Mouse (Mus musculus): ENCODE measurements at regions not wholly inside any gene's neighbourhood (a gene's known extent, or its start where the extent isn't known, plus 50 kb on each side); places are given as distances from the start of the nearest gene placed in this dataset.

GRCm38 (mm10) chr14:15698001-15698400 lies 259.2 kb upstream of the Lrrc3b start:
- H3K4me1 ChIP-seq (replicated peaks; ENCODE audit: low read depth, low read length): no peaks in the 10 kb centered on the region
- no peaks in the 10 kb centered on the region for H3K36me3 ChIP-seq (ENCODE audit: insufficient read depth, low read length)
- no peak for TF ChIP-seq POU5F1 (IDR thresholded peaks at IDR 0.05; ENCODE audit: borderline replicate concordance, low read length)
- no peak for TF ChIP-seq NANOG (IDR thresholded peaks at IDR 0.05; ENCODE audit: borderline replicate concordance, low read length)
- TF ChIP-seq CTCF (conservative IDR thresholded peaks at IDR 0.05; ENCODE audit: low read length): no peak
- H3K4me3 ChIP-seq (replicated peaks; ENCODE audit: low read length): no peak overlapping the region
- no peaks in the 10 kb centered on the region for H3K27me3 ChIP-seq (ENCODE audit: insufficient read depth, low read length)
- no peaks in the 10 kb centered on the region for H3K9me3 ChIP-seq (ENCODE audit: low read length)

- TF ChIP-seq NANOG (IDR thresholded peaks at IDR 0.05; ENCODE audit: borderline replicate concordance, low read length): no peak
- TF ChIP-seq CTCF (conservative IDR thresholded peaks at IDR 0.05; ENCODE audit: low read length): no peak
- no peak for TF ChIP-seq POU5F1 (IDR thresholded peaks at IDR 0.05; ENCODE audit: borderline replicate concordance, low read length)
- Histone ChIP-seq H3K9me3 (ENCODE audit: low read length) (no peaks in the 10 kb centered on the region), H3K36me3 (ENCODE audit: insufficient read depth, low read length) (no peaks in the 10 kb centered on the region), H3K4me3 (replicated peaks; ENCODE audit: low read length) (no peak overlapping the region), H3K4me1 (replicated peaks; ENCODE audit: low read depth, low read length) (no peaks in the 10 kb centered on the region), H3K27me3 (ENCODE audit: insufficient read depth, low read length) (no peaks in the 10 kb centered on the region)
Observed at GRCm38 (mm10) chr14:15698607-15699006, 259.8 kb upstream of the Lrrc3b start.

GRCm38 (mm10) chr14:15722135-15722534 lies 283.3 kb upstream of the Lrrc3b start:
- H3K9me3 ChIP-seq (ENCODE audit: low read length): peaks cover 13% of the 10 kb centered on the region
- no peak overlapping the region for H3K4me3 ChIP-seq (replicated peaks; ENCODE audit: low read length)
- H3K27me3 ChIP-seq (ENCODE audit: insufficient read depth, low read length): no peaks in the 10 kb centered on the region
- TF ChIP-seq POU5F1 (IDR thresholded peaks at IDR 0.05; ENCODE audit: borderline replicate concordance, low read length) (no peak), CTCF (conservative IDR thresholded peaks at IDR 0.05; ENCODE audit: low read length) (no peak), NANOG (IDR thresholded peaks at IDR 0.05; ENCODE audit: borderline replicate concordance, low read length) (no peak)
- no peaks in the 10 kb centered on the region for H3K36me3 ChIP-seq (ENCODE audit: insufficient read depth, low read length)
- no peaks in the 10 kb centered on the region for H3K4me1 ChIP-seq (replicated peaks; ENCODE audit: low read depth, low read length)

GRCm38 (mm10) chr14:15746629-15747238 lies 307.9 kb upstream of the Lrrc3b start:
- no peaks in the 10 kb centered on the region for H3K4me1 ChIP-seq (replicated peaks; ENCODE audit: low read depth, low read length)
- H3K9me3 ChIP-seq (ENCODE audit: low read length): no peaks in the 10 kb centered on the region
- TF ChIP-seq NANOG (IDR thresholded peaks at IDR 0.05; ENCODE audit: borderline replicate concordance, low read length): no peak
- TF ChIP-seq POU5F1 (IDR thresholded peaks at IDR 0.05; ENCODE audit: borderline replicate concordance, low read length): no peak
- no peak for TF ChIP-seq CTCF (conservative IDR thresholded peaks at IDR 0.05; ENCODE audit: low read length)
- no peaks in the 10 kb centered on the region for H3K36me3 ChIP-seq (ENCODE audit: insufficient read depth, low read length)
- H3K4me3 ChIP-seq (replicated peaks; ENCODE audit: low read length): no peak overlapping the region
- H3K27me3 ChIP-seq (ENCODE audit: insufficient read depth, low read length): no peaks in the 10 kb centered on the region

- H3K36me3 ChIP-seq (ENCODE audit: insufficient read depth, low read length): no peaks in the 10 kb centered on the region
- no peaks in the 10 kb centered on the region for H3K27me3 ChIP-seq (ENCODE audit: insufficient read depth, low read length)
- no peaks in the 10 kb centered on the region for H3K9me3 ChIP-seq (ENCODE audit: low read length)
- no peaks in the 10 kb centered on the region for H3K4me1 ChIP-seq (replicated peaks; ENCODE audit: low read depth, low read length)
- no peak for TF ChIP-seq POU5F1 (IDR thresholded peaks at IDR 0.05; ENCODE audit: borderline replicate concordance, low read length)
- TF ChIP-seq CTCF (conservative IDR thresholded peaks at IDR 0.05; ENCODE audit: low read length): no peak
- TF ChIP-seq NANOG (IDR thresholded peaks at IDR 0.05; ENCODE audit: borderline replicate concordance, low read length): no peak
- no peak overlapping the region for H3K4me3 ChIP-seq (replicated peaks; ENCODE audit: low read length)
Observed at GRCm38 (mm10) chr14:15769846-15770448, 331.2 kb upstream of the Lrrc3b start.

- Histone ChIP-seq H3K36me3 (ENCODE audit: insufficient read depth, low read length) (no peaks in the 10 kb centered on the region), H3K9me3 (ENCODE audit: low read length) (no peaks in the 10 kb centered on the region), H3K4me3 (replicated peaks; ENCODE audit: low read length) (no peak overlapping the region), H3K4me1 (replicated peaks; ENCODE audit: low read depth, low read length) (peaks cover 7% of the 10 kb centered on the region), H3K27me3 (ENCODE audit: insufficient read depth, low read length) (no peaks in the 10 kb centered on the region)
- TF ChIP-seq CTCF (conservative IDR thresholded peaks at IDR 0.05; ENCODE audit: low read length) (no peak), POU5F1 (IDR thresholded peaks at IDR 0.05; ENCODE audit: borderline replicate concordance, low read length) (no peak), NANOG (IDR thresholded peaks at IDR 0.05; ENCODE audit: borderline replicate concordance, low read length) (no peak)
Observed at GRCm38 (mm10) chr14:15784727-15785126, 345.9 kb upstream of the Lrrc3b start.

GRCm38 (mm10) chr14:15785230-15785629 lies 346.4 kb upstream of the Lrrc3b start:
- Histone ChIP-seq H3K36me3 (ENCODE audit: insufficient read depth, low read length) (no peaks in the 10 kb centered on the region), H3K27me3 (ENCODE audit: insufficient read depth, low read length) (no peaks in the 10 kb centered on the region), H3K4me3 (replicated peaks; ENCODE audit: low read length) (no peak overlapping the region), H3K9me3 (ENCODE audit: low read length) (no peaks in the 10 kb centered on the region), H3K4me1 (replicated peaks; ENCODE audit: low read depth, low read length) (peaks cover 7% of the 10 kb centered on the region)
- no peak for TF ChIP-seq POU5F1 (IDR thresholded peaks at IDR 0.05; ENCODE audit: borderline replicate concordance, low read length)
- TF ChIP-seq CTCF (conservative IDR thresholded peaks at IDR 0.05; ENCODE audit: low read length): no peak
- no peak for TF ChIP-seq NANOG (IDR thresholded peaks at IDR 0.05; ENCODE audit: borderline replicate concordance, low read length)

- Histone ChIP-seq H3K9me3 (ENCODE audit: low read length) (no peaks in the 10 kb centered on the region; the same call in 1 of the 2 replicates), H3K27me3 (ENCODE audit: insufficient read depth, low read length) (no peaks in the 10 kb centered on the region), H3K4me1 (replicated peaks; ENCODE audit: low read depth, low read length) (peaks cover 40% of the 10 kb centered on the region), H3K36me3 (ENCODE audit: insufficient read depth, low read length) (no peaks in the 10 kb centered on the region; the same call in 1 of the 2 replicates), H3K4me3 (replicated peaks; ENCODE audit: low read length) (no peak overlapping the region)
- TF ChIP-seq CTCF (conservative IDR thresholded peaks at IDR 0.05; ENCODE audit: low read length): no peak
- no peak for TF ChIP-seq NANOG (IDR thresholded peaks at IDR 0.05; ENCODE audit: borderline replicate concordance, low read length)
- TF ChIP-seq POU5F1 (IDR thresholded peaks at IDR 0.05; ENCODE audit: borderline replicate concordance, low read length): no peak
Observed at GRCm38 (mm10) chr14:15795698-15796097, 356.9 kb upstream of the Lrrc3b start.
